Mouse (Mus musculus): ENCODE data around the gene Synrg.

Synrg gene

GRCm38 (mm10) chr11:83981338-83981737 is 17.1 kb downstream of the Synrg start:
- DNase-seq (ENCODE audit: low read depth, low spot score): no peak

DNA sequence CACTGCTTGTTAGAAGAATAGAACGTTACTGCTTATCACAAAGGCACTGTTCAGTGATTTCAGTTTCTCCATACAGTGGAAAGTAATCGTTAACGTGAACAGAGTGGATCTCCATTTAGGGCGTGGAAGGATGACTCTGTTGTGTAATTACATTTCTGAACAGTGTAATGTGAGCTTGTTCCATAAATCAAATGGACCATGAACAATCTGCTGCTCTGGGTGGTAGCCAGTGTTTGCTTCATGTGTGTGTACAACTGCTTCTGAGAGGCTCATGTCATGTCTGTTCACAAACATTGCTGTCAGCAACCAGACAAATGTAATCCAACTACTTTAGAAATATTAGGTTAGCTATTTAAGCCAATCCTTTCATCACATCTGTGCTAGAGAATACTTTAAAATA is 27.5 kb downstream of the Synrg start:
- no peak for DNase-seq (ENCODE audit: low read depth, low spot score)

DNA sequence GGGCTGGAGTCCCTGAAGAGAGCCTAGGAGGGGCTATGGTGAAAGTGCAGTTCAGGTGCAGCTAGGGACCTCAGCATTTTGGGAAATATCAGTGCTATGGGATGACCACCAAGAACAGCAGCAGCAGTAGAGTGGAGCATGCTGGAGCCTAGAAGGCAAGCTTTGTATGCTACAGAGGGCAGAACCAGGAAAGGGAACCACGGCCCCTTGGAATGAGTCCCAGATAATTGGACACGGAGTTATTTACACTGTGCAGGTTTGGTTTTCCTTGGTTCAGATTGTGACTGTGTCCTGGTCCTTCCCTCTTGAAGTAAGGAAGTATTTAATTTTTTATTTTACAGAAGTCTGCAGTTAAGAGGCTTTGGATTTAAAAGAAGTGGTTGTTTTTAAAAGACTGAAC is 29.2 kb downstream of the Synrg start:
- no peak for DNase-seq (ENCODE audit: low read depth, low spot score)

DNA sequence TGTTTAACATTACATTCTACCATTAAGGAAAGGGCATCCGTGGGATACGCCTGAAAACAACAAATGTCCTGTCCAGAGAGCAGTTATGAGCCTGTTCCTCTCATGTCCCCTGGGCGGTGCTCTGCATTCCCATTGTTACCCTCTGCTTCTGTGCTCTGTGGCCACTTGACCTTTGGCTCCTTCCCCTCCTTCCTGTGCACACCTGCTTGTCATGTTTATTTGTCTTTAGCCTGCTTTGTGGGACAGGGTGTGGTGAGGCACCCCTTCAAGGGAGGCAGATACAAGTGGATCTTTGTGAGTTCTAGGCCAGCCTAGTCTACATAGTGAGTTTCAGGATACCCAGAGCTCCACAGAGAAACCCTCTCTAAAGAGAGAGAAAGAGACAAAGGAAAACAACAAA is 30.3 kb downstream of the Synrg start:
- DNase-seq (ENCODE audit: low read depth, low spot score): no peak

DNA sequence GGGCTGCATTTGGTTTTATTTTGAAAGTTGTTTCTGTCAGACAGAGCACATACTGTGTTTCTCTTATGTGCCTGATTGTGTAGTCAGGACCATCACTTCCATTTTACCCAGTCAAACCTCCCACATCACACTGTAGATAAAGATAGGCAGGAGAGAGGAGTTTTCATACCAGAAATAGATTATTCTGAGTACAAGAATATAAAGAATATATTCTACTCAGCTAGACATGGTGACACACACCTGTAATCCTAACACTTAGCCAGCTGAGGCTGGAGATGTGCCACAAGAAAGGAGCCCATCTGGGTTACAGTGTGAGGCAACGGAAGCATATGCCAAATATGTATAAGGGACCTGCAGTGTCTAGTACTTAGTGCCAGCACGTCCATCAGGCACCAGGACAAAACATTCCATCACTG is 31.3 kb downstream of the Synrg start:
- DNase-seq (ENCODE audit: low read depth, low spot score): no peak

GRCm38 (mm10) chr11:83997171-83997868 is 33.1 kb downstream of the Synrg start:
- DNase-seq (ENCODE audit: low read depth, low spot score): no peak

DNA sequence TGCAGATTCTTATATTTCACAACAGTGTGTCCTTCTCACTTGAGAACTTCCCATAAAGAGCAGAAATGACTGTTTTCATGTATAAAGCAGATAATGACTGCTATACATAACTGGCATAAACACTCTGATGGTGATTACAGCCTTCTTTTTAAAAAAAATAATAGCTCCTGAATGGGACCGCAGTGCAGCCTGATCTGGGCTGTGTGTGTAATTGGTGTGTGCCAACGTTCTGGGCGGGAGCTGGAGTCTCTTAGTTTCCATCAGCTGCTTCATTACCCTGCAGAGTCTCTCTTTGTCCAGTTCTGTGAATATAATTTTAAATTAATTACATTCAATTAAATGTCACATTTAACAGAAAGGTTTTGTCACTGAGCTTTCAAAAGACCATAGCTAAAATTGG is 34.8 kb downstream of the Synrg start:
- no peak for DNase-seq (ENCODE audit: low read depth, low spot score)

GRCm38 (mm10) chr11:83999411-83999915 is 35.2 kb downstream of the Synrg start:
- DNase-seq (ENCODE audit: low read depth, low spot score): no peak

DNA sequence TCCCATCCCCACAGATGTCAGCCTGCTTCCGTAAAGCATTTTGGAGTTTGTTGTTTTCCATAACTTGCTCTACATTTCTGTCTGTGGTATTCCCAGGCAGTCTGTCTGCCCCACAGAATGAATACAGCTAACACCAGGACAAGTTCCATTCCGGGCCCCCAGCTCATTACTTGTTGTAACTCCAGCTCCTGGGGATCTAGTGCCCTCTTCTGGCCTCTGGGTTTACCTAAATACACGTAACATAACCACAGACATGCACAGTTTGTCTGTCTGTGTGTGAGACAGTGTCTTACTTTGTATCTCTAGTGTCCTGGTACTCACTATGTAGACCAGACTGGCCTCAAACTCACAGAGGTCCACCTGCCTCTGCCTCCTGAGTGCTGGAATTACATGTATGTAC is 37.0 kb downstream of the Synrg start:
- DNase-seq (ENCODE audit: low read depth, low spot score): no peak

DNA sequence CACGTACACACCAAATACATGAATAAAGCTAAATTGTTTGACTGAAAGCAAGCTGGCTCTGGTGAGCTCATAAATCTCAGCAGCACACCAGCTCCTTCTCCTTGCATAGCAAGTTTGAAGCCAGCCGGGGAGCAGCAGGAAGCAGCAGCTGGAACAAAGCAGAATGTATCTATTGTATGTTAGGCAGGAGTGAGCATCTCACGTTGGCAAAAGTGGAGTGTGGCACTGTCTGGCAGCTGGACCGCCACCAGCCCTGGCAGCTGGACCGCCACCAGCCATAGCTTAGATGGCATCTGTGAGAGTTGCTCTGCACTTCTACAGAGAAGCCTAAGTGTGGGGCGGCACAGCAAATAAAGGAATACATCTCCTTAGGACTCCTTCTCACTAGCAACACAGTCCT is 39.8 kb downstream of the Synrg start:
- no peak for DNase-seq (ENCODE audit: low read depth, low spot score)

DNA sequence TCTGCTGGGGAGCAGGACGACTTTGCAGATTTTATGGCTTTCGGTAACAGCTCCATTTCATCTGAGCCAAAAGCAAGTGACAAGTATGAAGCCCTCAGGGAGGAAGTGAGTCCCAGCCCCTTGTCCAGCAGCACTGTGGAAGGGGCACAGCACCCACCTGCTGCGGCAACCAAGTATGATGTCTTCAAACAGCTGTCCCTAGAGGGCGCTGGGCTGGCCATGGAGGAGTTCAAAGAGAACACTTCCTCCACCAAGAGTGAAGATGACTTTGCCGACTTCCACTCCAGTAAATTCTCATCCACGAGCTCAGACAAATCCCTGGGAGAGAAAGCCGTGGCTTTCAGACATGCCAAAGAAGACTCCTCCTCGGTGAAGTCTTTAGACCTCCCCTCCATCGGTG is 44.8 kb downstream of the Synrg start:
- no peak for DNase-seq (ENCODE audit: low read depth, low spot score)

DNA sequence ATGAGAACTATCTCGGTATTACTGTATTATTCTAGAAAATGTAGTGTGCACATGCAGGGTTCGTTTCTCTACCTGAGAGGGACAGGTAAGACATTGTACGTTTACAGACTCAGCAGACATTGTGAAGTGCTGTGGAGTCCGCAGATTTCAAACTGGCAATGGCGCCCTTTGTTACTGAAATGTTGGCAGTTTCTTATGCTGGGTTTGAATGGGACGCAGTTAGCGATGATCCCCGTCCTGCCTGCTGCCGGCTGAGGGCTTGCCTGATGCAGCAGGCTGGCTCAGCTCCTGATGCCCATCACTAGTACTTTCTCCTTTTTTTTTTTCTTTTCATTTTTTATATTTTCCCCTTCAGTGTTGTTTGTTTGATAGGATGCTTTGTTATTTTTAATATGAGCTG is 46.2 kb downstream of the Synrg start:
- DNase-seq (ENCODE audit: low read depth, low spot score): no peak

GRCm38 (mm10) chr11:84011050-84011449 is 46.8 kb downstream of the Synrg start:
- DNase-seq (ENCODE audit: low read depth, low spot score): no peak

DNA sequence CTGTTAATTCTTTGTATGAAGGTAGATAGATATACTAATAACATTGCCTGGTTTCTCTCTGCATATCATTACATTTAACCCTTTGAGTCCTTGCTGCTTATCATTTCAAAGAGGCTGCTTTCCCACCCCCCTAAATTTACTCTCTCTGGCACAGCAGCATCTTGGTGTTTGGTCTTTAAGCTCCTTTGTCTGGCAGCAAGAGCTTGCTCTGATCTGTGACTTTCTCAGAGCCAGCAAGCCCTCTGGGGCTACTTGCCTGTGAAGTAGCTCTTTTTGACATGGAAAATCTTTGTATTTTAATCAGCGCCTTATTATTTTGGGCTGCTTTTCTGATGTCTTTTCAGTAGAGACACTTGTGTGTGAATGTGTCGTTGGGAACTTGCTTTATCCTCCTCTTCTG is 47.3 kb downstream of the Synrg start:
- no peak for DNase-seq (ENCODE audit: low read depth, low spot score)

DNA sequence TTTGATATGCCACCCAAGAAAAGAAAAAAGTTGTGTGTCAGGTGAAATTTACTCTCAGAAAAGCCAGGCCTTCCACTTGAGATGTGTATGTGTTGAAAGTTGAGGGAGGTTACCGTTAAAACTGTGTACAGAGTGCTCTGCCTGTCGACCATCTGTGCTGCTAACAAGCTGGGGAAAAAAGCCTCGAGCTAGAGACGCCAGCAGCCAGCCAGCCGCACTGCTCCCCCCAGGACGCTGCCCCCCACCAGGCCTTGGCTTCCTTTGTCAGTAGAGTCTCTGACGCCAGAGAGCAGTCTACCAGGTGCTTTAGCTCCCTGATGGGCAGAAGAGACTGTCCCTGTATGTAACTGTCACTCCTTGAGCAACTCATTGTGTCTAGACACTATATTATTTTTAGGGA is 48.9 kb downstream of the Synrg start:
- DNase-seq (ENCODE audit: low read depth, low spot score): no peak

DNA sequence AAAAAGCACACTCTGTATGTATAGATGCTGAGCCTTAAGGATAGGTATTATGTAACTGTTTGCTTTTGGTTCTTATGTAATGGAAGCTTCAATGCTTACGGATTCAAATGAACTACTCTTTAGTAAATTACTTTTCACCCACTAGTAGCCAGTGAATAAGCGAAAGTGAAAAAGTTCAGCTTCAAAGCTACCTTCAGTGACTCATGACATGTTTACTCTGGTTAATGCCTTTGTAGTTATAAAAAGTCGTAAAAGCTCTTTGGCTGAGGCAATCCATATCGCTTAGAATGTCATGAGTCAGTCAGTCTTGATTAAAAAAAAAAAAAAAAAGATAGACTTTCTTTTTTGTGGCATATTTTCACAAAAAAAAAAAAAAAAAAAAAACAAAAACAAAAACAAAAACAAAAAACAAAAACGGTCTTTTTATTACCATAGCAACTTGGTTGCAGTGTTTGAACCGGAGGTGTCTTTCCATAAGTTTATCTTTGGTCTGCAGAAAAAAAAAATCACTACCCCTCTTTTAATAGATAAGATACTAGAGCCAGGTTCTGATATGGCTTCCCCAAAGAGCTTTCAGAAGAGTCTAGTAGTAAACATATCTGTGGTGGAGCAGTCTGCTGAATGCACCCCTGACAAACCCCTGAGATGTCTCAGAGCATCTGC is 52.0 kb downstream of the Synrg start:
- DNase-seq (ENCODE audit: low read depth, low spot score): no peak

- no peak for DNase-seq (ENCODE audit: low read depth, low spot score)
Measured at GRCm38 (mm10) chr11:84016810-84017508, 52.7 kb downstream of the Synrg start.

DNA sequence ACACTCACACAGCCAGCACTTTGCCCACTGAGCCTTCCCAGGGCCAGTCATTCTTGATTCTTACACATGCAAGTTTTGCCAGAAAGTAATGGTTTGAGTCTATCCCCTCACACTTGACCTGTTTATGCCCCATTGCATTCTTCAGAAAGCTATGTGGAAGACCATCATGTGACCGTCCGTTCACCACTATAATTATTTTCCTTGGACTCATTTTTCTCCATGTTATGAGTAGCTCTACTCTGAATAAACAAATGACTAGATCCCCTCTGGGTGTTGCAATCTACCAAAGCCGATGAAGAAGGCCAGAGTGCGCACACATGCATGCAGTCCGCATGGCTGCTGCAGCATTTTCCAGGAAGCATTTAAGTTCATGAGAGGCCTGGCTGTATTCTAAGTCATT is 63.0 kb downstream of the Synrg start:
- no peak for DNase-seq (ENCODE audit: low read depth, low spot score)

DNA sequence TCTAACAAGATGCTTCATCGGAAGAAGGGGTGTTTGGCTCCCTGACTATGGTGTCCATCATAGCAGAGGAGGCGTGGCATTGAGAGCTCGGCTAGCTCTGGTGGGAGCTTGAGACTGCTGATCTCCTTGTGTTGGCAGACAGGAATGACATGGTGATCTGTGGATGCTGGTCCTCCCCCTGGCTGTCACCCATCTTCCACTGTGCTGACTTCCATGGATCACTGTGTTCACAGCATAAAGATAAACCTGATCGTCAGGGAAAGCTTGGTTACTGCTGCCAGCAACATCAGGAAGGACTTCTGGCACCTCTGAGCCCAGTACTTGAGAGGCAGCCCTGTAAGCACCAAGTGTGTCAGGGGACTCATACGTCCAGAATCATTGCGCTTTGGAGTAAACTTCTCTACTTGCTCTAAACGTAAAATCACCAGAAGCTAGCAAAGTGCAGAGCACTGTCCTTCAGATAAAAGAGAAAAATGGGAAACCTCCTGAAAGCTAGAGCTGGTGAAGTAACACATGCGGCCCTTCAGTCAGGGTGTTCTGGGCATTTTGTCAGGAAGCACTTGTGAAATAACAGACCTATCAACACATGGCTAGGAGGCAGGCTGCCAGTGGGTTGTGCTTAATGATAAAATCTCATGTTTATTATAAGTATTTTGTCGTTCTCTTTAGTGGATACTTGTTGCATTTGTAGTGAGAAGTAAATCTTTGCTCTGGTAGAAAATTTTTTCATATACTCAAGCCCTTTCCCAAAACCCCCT is 64.2 kb downstream of the Synrg start:
- DNase-seq (ENCODE audit: low read depth, low spot score): no peak

DNA sequence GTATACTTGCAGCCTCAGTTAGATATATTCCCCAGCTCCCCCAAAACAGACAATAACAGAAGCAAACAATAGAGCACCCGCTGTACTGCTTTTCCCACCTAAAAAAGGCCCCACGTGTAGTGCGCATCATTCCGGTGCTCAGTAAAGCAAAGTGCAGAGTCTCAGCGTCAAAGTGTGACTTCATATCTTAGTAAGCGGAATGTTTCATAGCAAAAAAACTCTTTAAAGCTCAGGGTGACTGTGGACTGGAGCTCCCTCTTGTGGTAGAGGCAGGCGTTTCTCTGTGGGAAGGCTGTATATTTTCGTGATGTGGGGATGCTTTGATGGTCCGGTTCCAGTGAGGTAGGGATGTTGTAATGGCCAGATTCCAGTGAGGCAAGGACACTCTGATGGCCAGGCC is 67.7 kb downstream of the Synrg start:
- DNase-seq (ENCODE audit: low read depth, low spot score): peak; percentile 11

DNA sequence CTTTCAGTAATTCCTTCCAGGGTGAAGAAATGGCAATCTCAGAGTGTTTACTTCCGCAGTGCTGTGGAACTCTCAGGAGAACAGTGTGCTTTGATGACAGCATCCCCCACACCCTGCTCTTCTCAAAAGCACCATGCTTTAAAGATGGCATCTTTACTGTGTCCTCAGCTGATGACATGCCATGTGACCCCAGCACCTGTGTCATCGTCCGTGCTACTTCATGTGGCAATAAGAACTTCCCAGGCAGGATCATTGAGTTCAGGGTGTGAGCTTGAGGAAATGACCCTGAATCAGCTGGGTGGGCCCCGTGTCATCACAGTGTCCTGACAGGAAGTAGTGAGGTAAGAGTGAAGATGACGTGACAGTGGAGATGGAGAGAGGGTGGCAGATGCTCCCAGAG is 68.3 kb downstream of the Synrg start:
- no peak for DNase-seq (ENCODE audit: low read depth, low spot score)

DNA sequence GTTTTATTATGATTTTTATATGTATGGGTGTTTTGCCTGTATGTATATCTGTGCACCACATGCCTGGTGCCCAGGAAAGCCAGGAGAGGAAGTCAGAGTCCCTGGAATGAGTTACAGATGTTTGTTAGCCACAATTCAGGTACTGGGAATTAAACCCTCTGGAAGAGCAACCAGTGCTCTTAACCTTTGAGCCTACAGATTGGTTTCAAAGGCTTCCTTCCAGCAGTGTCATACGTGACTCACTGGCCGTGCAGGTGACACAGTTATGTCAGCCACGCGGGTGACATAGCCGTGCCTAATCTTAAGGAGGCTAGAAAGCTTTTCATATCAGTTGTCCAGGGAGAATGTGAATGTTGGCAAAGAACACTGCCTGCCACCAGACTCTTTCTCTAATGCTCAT is 69.4 kb downstream of the Synrg start:
- DNase-seq (ENCODE audit: low read depth, low spot score): no peak

Measured in c-Kit-negative CD71-positive TER-119-positive erythroid progenitor cells, embryonic 14.5 days (primary cell).